Mouse (Mus musculus) c-Kit-positive CD71-positive TER-119-positive erythroid progenitor cells, embryonic 14.5 days (primary cell): ENCODE data around the gene Ctnnd2.

Source experiments
- DNase-seq: peaks from one replicate; pipeline ENCODE4 v3.0.0-alpha.2; 2013; ENCODE audit warnings: low spot score

Ctnnd2 gene

GRCm38 (mm10) chr15:30646501-30647431 lies 474.4 kb downstream of the Ctnnd2 start:
- DNase-seq: no peak

- no peak for DNase-seq
Measured at GRCm38 (mm10) chr15:30647679-30648311, 475.4 kb downstream of the Ctnnd2 start.

DNA sequence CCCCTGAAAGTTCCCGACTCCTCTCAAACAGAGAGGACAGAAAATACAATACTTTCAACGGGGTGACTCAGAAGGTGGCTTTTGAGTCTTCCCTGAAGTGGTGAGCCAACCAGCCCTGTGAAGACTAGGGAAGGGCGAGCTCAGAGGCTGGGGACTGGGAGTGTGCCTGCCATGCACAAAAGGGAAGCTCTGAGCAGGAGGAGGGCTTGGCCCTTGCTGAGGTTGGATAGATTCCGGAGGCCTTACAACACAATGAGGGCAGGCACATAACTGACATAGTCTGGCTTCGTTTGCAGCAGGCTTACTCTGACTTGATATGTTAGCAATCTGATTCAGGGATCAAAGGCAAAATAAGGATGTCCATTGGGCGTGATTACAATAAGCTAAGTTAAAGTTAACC lies 477.6 kb downstream of the Ctnnd2 start:
- no peak for DNase-seq

DNA sequence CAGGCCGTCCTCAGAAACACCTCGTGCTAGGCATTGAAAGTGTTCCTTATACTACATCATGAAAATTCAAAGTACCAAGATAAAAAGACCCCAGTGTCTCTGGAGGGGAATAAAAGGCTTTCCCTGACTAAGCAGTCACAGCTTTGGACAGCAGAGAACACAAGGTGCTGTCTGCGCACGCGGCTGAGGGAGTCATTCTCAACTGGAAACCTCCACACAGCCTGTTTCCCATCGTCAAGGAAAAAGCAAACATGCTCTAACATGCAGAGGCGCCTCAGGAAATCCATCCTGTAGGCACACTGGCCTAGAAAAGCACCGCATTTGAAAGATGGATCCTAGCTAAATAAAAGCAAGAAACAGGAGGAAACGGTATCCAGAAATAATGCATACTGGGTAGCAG lies 483.0 kb downstream of the Ctnnd2 start:
- DNase-seq: no peak

- no peak for DNase-seq
Measured at GRCm38 (mm10) chr15:30657588-30657987, 485.2 kb downstream of the Ctnnd2 start.

- DNase-seq: no peak
Measured at GRCm38 (mm10) chr15:30660539-30661149, 488.3 kb downstream of the Ctnnd2 start.

DNA sequence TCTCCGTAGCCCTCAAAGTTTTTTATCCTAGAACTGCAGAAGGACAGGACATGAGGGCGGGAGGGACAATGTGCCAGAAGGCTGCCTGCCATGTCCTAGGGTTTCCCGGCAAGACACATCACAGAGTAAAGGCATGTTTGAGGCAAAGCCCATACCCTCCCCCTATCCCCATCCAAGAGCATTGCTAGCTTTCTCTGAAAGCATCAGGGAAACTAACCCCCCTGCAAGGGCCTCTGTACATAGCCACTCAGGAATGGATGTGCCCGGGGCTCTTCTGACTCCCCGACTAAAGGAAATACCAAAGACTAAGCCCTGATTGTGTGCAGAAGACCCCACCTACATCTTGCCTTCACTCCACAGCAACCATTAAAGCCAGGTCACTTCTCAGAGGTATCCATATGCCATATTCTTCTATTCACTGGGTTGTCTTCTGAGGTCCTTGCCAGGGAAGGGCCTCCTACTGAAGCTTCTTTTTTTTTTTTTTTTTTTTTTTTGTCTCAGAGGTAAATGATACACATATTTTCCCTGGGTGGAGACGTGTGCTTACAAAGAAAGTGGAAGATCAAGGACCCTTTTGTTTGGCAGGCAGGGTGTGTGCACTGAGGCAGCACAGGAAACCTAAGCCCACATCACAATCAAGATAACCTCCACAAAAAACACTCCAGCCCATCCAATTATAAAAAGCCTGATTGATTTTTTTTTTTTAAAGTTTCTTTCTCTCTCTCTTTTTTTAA lies 489.5 kb downstream of the Ctnnd2 start:
- no peak for DNase-seq

- DNase-seq: no peak
Measured at GRCm38 (mm10) chr15:30667819-30668587, 495.6 kb downstream of the Ctnnd2 start.

- no peak for DNase-seq
Measured at GRCm38 (mm10) chr15:30681939-30682338, 509.5 kb downstream of the Ctnnd2 start.

GRCm38 (mm10) chr15:30682360-30683119 lies 510.1 kb downstream of the Ctnnd2 start:
- no peak for DNase-seq

DNA sequence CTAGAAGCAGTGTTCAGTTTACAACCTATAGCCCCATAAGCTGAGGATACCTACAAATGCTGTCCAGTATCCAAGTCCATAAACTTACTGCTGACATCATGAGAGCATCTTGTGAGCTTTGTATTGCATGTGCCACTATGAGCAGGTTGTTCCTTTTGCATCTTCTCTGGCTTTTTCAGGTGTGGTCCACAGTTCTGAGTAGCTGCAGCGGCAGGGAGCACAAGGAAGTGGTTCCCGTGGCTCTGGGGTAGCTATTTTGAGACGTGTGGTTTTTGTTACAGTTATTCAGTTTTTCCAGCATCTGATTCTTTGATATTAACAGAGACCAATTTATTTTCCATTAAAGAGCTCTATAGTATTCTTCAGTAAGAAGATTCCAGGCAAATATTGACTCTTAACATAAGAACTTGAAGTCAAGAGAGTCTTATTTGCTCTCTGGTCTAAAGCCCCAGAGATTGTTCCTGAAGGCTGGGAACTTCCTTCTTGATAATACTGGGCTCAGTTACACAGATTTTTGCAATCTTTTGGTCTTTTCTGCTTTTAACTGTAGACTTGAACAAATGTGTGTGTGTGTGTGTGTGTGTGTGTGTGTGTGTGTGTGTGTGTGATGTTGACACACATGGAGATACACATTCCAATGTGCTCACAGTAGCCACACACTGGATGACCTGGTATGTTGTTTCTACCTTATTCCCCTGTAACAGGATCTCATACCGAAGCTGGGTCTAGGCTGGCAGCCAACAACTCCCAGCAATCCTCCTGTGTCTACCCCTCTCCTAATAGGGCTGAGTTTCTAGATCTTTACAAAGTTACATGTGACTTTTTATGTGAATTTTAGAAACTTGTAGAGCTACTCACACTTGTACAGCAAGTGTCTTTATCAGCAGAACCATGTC lies 514.1 kb downstream of the Ctnnd2 start:
- no peak for DNase-seq

- no peak for DNase-seq
Measured at GRCm38 (mm10) chr15:30693754-30694205, 521.4 kb downstream of the Ctnnd2 start.

DNA sequence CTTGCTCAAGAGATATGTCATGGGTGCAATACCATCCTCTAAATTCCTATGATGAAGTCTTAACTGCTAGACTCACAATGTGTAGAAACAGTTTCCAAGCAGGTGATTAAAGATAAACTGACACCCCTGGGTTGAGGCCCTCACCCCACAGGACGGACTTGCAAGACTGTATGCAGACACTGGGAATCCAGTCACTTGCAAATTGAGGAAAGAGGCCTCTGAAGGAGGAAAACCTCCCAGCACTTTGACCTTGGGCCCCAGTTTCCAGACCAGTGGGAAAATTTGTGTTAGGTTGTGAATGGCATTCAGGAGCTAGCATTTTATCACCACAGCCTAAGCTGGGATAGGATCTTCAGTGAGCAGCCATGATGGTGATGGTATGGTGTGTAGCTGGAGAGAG lies 521.9 kb downstream of the Ctnnd2 start:
- DNase-seq: no peak

GRCm38 (mm10) chr15:30695859-30696258 lies 523.5 kb downstream of the Ctnnd2 start:
- DNase-seq: no peak

GRCm38 (mm10) chr15:30697356-30697755 lies 525.0 kb downstream of the Ctnnd2 start:
- no peak for DNase-seq

DNA sequence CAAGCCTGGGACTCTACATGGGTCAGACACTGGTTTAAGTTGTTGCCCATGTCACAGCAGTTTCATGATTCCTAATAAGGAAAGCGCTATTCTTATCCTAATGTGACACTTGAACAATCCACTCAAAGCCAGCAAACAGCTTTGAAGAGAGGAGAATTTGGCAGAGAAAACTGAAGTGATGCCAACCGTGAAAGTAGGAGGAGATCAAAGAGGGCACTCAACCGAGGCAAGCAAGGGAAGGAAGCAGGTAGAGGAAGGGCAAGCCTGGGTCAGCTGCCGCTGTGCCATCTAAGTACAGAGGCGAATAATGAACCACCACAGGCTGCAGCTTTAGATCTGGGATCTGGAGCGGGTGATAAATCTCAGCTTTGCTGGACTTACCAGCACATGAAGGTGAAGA lies 528.4 kb downstream of the Ctnnd2 start:
- no peak for DNase-seq

DNA sequence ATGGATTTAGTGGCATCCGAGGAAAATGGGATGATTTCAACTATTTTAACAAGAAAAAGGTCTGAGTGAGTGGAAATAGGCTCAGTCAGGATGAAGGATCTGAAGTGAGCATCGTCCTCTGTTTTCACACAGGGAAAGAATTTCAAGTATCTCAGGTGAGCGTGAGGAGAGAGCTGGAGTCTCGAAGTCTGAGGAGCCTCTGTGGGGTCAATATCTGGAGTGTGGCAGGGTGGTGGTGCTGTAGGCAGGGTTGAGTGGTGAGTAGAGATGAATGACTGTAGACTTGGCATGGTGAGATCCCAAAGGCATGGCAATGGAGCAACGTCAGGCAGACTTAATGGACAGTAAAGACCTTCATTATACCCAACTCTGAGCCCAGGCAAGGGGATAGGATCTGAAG lies 529.2 kb downstream of the Ctnnd2 start:
- no peak for DNase-seq

DNA sequence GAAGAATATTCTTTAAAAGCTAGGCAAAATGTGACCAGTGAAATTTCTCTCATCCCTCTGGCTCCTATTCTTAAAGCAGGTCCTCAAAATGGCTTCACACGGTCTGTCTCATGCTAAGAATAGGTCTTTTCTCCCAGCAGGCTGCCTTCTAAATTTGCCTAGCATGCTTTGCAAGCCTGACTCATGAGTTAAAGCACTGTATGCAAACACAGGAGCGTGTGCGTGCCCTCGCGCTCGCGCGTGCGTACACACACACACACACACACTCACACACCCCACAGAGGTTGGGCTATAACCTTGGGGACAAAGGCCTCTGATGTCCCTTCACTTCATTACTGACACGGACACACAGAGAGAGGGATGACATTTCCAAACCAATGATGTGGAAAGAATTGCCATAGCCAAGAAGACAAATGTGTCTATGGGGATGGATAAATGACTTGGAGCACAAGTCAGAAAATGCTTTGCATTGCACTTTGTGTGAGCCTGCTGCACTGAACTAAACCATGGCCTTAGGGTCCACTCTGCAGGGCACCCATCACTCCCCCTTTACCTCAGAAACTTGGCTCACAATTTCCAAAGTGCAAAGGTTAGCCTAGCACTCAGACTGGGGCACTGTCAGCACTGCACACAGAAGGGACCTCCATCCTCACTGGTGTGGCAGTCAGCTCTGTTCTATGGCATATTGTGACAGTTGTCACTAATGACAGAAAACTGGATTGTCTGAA lies 536.8 kb downstream of the Ctnnd2 start:
- no peak for DNase-seq

DNA sequence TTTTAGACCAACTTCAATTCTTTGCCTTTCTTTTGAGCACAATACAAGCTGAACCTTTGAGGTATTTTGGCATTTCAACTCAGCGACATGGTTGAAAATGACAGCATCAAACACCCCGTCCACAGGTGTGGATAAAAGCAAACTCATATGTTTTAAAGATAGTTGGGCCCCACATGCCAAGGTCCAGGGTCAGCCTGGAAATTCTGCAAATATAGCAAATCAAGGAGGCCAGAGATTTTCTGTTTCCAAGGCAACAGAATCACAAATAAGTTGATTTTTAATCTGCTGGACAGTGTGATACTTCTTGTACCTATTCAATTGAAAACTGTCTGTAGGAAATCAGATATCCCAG lies 537.3 kb downstream of the Ctnnd2 start:
- DNase-seq: no peak
